Mouse (Mus musculus): ENCODE data around the gene Tbcel.

Tbcel gene

GRCm38 (mm10) chr9:42382628-42383347 lies 124.8 kb downstream of the Tbcel start:
- no peak for DNase-seq (ENCODE audit: low spot score)

DNA sequence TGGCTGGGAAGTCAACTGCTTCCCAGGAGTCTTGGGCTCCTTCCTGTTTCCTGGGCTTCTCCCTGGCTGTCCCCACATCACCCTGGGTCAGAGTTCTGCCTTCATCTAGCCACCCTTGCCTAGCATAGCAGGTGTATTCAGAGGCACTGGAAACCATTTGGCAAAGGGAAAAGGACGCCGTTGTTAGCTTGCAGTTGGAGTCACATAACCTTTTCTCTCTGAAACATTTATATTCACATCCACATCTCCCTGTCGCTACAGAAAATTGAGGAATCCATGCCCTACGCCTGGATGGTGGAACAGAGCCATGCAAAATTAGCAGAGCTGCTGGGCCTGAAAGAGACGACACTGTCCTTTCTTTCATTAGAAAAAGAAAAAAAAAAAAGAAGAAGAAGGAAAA lies 125.5 kb downstream of the Tbcel start:
- DNase-seq (ENCODE audit: low spot score), result no peak

DNA sequence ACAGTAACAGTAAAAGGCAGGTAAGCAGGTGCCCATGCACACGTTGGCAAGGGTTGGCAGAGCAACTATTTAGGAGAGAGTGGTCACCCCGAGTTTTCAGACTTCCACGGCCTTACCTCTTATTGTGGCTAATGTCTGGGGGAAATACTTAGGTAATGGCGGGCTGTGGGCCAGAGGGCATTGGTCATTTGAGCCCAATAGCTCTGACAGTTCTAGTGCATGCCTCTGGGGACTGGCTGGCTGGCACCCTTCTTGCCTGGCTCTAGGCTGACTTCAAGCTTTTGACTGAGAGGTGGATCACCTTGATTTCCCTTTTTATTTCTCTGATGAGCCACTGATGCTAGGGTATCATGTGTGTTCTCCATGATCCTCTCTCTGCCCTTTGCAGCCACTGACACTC lies 129.5 kb downstream of the Tbcel start:
- DNase-seq (ENCODE audit: low spot score), result no peak

DNA sequence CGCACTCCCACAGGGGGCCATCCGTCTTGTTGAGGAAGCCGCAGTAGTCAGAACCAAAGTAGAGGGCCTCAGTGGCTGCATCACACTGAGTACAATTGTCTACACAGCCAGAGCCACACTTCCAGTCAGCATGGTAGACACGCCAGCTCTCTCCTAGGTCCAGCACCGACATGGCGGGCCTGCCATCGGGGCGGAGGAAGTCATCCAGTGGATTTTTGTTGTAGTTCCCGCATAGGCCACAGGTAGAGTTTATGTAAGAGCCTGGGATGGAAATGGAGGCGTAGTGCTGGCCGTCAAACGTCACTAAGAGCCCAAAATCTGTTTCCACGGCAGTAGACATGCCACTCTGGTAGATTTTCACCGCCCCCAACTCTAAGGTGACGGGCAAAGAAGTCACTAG lies 130.0 kb downstream of the Tbcel start:
- DNase-seq (ENCODE audit: low spot score), result no peak

- no peak for DNase-seq (ENCODE audit: low spot score)
Observed at GRCm38 (mm10) chr9:42371670-42372368, 135.8 kb downstream of the Tbcel start.
